Comparison of ENCODE assay signal across 7 mouse cellular contexts in the genomic region with DNA sequence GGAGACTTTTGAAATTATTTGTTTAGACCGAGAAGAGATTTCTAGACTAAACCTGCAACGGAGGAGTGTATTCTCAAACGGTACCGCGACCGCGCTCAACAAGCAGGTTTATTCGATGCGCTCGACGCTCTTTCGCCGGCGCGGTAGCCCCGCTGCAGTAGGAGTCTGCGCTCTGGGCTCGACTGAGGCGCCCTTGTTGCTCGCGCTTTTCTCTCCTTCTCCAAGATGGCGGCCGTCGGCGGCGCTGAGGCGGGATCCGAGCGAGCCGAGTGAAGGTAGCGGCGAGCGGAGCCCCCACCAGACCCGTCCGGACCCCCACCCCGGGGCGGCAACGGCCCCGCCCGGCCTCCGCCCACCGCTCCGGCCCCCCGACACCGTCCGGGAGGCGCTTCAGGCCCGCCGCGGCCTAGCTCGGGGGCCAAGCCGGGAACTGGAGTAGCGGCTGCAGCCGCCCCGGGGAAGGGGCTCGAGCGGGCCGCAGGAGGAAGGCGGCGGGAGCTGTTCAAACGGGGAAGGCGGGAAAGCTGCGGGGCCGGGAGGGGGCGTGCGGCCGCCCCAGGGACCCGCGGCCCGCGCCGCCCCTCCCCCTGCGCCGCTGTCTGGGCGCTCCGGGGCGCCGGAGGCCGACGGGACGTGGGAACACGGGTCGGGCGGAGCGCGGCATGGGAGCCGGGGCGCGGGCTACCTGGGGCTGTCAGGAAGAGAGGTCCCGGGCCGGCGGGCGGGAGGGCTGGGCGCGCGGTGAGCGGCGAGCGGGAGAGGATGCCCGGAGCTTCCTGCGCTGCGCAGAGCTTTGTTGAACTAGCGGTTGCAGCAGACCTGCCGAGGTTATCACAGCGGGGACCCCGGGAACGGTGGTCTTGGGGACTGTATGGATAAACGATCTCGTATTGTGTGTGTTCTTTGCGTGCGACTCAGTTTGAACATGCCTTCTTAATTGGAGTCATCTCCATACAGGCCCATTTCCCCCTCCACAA. TPM values are rescaled to one million over a fixed set of nuclear protein-coding genes. Genes with fewer than 3 reads are reported as not detected.
A peak's percentile ranks its signal among the peaks of the same experiment; 100 is the strongest.
DNase-seq lines count a peak whose midpoint lies in the region; ATAC-seq lines count a peak whose summit lies in the region.

No protein-coding gene starts in this region.

- peak overlapping the region; percentile 51 for H3K4me2 ChIP-seq in embryonic facial prominence, embryonic 11.5 days (ENCODE audit: low read depth, low read length)
- peak overlapping the region; percentile 63 for H3K4me2 ChIP-seq in midbrain, embryonic 13.5 days (replicated peaks)

- no peaks in the 10 kb centered on the region for H3K36me3 ChIP-seq in embryonic facial prominence, embryonic 11.5 days (replicated peaks; ENCODE audit: control insufficient read depth, insufficient read depth, low read depth, low read length)
- peaks cover 6% of the 10 kb centered on the region for H3K36me3 ChIP-seq in limb, embryonic 10.5 days
- peaks cover 2% of the 10 kb centered on the region for H3K36me3 ChIP-seq in midbrain, embryonic 13.5 days

- H3K27ac ChIP-seq in embryonic facial prominence, embryonic 11.5 days (replicated peaks; ENCODE audit: low read depth, low read length), result peak overlapping the region; percentile 95
- peak overlapping the region; percentile 100 for H3K27ac ChIP-seq in limb, embryonic 10.5 days
- peak overlapping the region; percentile 96 for H3K27ac ChIP-seq in midbrain, embryonic 13.5 days

- ATAC-seq in embryonic facial prominence, embryonic 11.5 days (replicated peaks; ENCODE audit: insufficient number of reproducible peaks, low FRiP score, low TSS enrichment, low read depth), result peak; percentile 93
- ATAC-seq in granulocyte monocyte progenitor cell, adult 5-6 weeks (replicated peaks; ENCODE audit: poor library complexity, severe bottlenecking), result peak; percentile 91
- ATAC-seq in midbrain, embryonic 13.5 days, result peak; percentile 96

- 1% methylated on average over 80 of the region's 111 CpGs for WGBS in embryonic facial prominence, embryonic 11.5 days
- under 1% methylated on average over 108 of the region's 111 CpGs for WGBS in limb, embryonic 10.5 days
- WGBS in midbrain, embryonic 13.5 days, result under 1% methylated on average over 87 of the region's 111 CpGs

- peak overlapping the region; percentile 100 for H3K9ac ChIP-seq in embryonic facial prominence, embryonic 11.5 days (replicated peaks; ENCODE audit: low read length)
- peak overlapping the region; percentile 98 for H3K9ac ChIP-seq in midbrain, embryonic 13.5 days (replicated peaks)

- H3K27me3 ChIP-seq in embryonic facial prominence, embryonic 11.5 days (ENCODE audit: control insufficient read depth, insufficient read depth, low read length), result no peaks in the 10 kb centered on the region
- H3K27me3 ChIP-seq in limb, embryonic 10.5 days (ENCODE audit: low read depth, poor library complexity, severe bottlenecking), result peaks cover 3% of the 10 kb centered on the region
- peaks cover 8% of the 10 kb centered on the region; the same call in 1 of the 2 replicates for H3K27me3 ChIP-seq in midbrain, embryonic 13.5 days

- no peaks in the 10 kb centered on the region for H3K9me3 ChIP-seq in embryonic facial prominence, embryonic 11.5 days (replicated peaks; ENCODE audit: control insufficient read depth, low read length)
- H3K9me3 ChIP-seq in limb, embryonic 10.5 days (replicated peaks), result no peaks in the 10 kb centered on the region
- no peaks in the 10 kb centered on the region for H3K9me3 ChIP-seq in midbrain, embryonic 13.5 days

- no peaks in the 10 kb centered on the region for H3K4me1 ChIP-seq in embryonic facial prominence, embryonic 11.5 days (ENCODE audit: control insufficient read depth, insufficient read depth, low read length)
- H3K4me1 ChIP-seq in limb, embryonic 10.5 days, result peaks cover 17% of the 10 kb centered on the region
- H3K4me1 ChIP-seq in midbrain, embryonic 13.5 days (replicated peaks), result peaks cover 16% of the 10 kb centered on the region

- DNase-seq in adrenal gland, postnatal 14 days, result peak; percentile 92
- peak; percentile 94 for DNase-seq in embryonic facial prominence, embryonic 11.5 days (ENCODE audit: low spot score)
- DNase-seq in kidney, adult 11 months, result peak; percentile 83
- peak; percentile 86 for DNase-seq in limb, embryonic 10.5 days (ENCODE audit: low spot score)
- DNase-seq in spleen, adult 12 weeks (ENCODE audit: low spot score), result peak; percentile 76

- H3K4me3 ChIP-seq in embryonic facial prominence, embryonic 11.5 days (ENCODE audit: low read depth, low read length), result peak overlapping the region; percentile 87
- H3K4me3 ChIP-seq in limb, embryonic 10.5 days, result peak overlapping the region; percentile 95
- peak overlapping the region; percentile 87 for H3K4me3 ChIP-seq in midbrain, embryonic 13.5 days (replicated peaks)

RNA-seq across cellular contexts. Expression of gene Hmgxb4, which starts 0.6 kb away (rescaled TPM):
- 18.3 and 23.2 TPM in 2 replicates for total RNA-seq in adrenal gland, postnatal 14 days (2021)
- 53.6 and 54.5 TPM in 2 replicates for polyA plus RNA-seq in embryonic facial prominence, embryonic 11.5 days (2014; fragmentation: Nextera tagmentation; extraction: Ambion mirVana)
- total RNA-seq in granulocyte monocyte progenitor cell, adult 5-6 weeks (2014; fragmentation: Nextera tagmentation), result 59.6 and 71.8 TPM in 2 replicates
- 63.6 TPM in 2 replicates for total RNA-seq in granulocyte monocyte progenitor cell, adult 5-6 weeks (2017)
- 46.6 and 48.2 TPM in 2 replicates for polyA plus RNA-seq in limb, embryonic 10.5 days (2016; fragmentation: Nextera tagmentation; extraction: Ambion mirVana)
- polyA plus RNA-seq in midbrain, embryonic 13.5 days (2015; fragmentation: Nextera tagmentation; extraction: Ambion mirVana), result 43.0 and 51.0 TPM in 2 replicates

RNA-seq across cellular contexts. Expression of gene Tom1, which starts 39.7 kb away (rescaled TPM):
- 37.0 and 40.1 TPM in 2 replicates for total RNA-seq in adrenal gland, postnatal 14 days (2021)
- 26.3 and 32.4 TPM in 2 replicates for polyA plus RNA-seq in embryonic facial prominence, embryonic 11.5 days (2014; fragmentation: Nextera tagmentation; extraction: Ambion mirVana)
- 30.1 and 40.2 TPM in 2 replicates for total RNA-seq in granulocyte monocyte progenitor cell, adult 5-6 weeks (2014; fragmentation: Nextera tagmentation)
- 20.2 and 48.9 TPM in 2 replicates for total RNA-seq in granulocyte monocyte progenitor cell, adult 5-6 weeks (2017)
- 33.5 and 36.5 TPM in 2 replicates for polyA plus RNA-seq in limb, embryonic 10.5 days (2016; fragmentation: Nextera tagmentation; extraction: Ambion mirVana)
- polyA plus RNA-seq in midbrain, embryonic 13.5 days (2015; fragmentation: Nextera tagmentation; extraction: Ambion mirVana), result 21.0 and 22.7 TPM in 2 replicates

Comparison
In these comparisons a context has a peak if more than half of its experiments do, and no peak if none do; other contexts are left out.
1. Peak in every context shown above with its lines: DNase-seq, ATAC-seq, H3K4me3 ChIP-seq and H3K27ac ChIP-seq.